Mouse (Mus musculus): Measurements from ENCODE around the gene Rpl19. TPM values are rescaled to one million over a fixed set of nuclear protein-coding genes. Genes with fewer than 3 reads are reported as not detected.

Gene Rpl19
- polyA plus RNA-seq, 1 experiment = 236 TPM

DNA sequence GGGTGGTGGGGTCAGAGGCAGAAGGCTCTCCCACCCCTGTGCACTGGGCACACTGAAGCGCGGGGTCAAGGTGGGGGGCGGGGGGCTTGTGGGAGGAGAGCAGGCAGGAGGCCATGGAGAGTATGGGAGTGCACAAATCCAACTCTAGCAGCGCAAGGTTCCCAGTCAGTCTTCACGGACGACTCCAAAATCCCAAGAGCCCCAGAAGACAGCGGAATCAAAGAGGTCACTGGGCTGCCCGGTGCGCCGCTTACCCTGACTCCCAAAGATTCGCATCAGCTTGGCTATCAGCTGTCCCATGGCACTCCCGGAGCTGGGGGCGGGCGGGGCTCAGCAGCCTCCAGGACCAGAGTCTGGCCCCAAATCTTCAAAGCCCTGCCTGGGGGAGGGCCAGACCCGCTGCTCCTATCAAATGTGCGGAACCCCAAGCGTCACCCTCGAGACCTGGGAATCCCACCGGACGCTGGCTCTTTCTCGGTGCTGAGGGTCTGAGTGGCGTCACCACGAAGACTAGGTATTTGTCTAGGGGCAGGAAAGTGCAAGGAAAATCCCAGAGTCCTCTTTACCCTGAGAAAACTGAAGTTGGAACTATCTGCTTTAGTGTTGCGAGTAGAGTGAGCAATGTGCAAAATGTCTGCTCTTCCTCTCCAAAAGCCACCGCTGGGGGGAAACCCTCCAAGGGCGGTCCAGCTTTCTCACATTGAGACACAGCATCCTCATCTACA lies 30.8 kb upstream of the Rpl19 start, which contains the start of gene Arl5c:
TSS of gene Arl5c (minus strand) at position 618 of the 725 bp plus-strand sequence.
- TF ChIP-seq POLR2A (IDR thresholded peaks at IDR 0.05; ENCODE audit: control insufficient read depth, low read depth, low read length) (no peak), CTCF (IDR thresholded peaks at IDR 0.05; ENCODE audit: control insufficient read depth, insufficient read depth, insufficient replicate concordance, low read depth, low read length) (no peak)
- peaks cover 16% of the 10 kb centered on the region for H3K4me1 ChIP-seq (ENCODE audit: control insufficient read depth, insufficient read depth, low read length)
- H3K27ac ChIP-seq (ENCODE audit: control insufficient read depth, insufficient read depth, low read depth, low read length) = no peak within 1 kb of the TSS
- H3K36me3 ChIP-seq (ENCODE audit: control insufficient read depth, insufficient read depth, low read length) = no peaks in the 10 kb centered on the region
- peaks cover 2% of the 10 kb centered on the region; the same call in 1 of the 2 replicates for H3K27me3 ChIP-seq (ENCODE audit: control insufficient read depth, insufficient read depth, low read length)
- peak within 1 kb of the TSS; percentile 44 for H3K4me3 ChIP-seq (ENCODE audit: control insufficient read depth, low read depth, low read length)

DNA sequence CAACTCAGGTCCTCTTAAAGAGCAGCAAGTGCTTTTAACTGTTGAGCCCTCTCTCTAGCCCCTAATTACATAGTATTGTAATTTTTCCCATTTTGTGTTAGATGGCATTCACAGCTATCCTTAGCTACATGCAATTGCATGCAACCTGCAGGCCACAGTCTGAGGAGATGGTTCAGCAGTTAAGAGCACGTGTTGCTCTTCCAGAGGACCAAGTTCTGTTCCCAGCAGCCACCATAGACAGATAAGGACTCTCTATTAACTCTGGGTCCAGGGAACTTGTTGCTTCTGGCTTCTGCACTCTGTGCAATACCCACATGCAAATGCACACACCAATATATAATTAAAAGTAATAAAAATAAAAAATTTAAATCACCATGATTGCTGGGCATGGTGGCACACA lies 29.8 kb upstream of the Rpl19 start:
- Histone ChIP-seq H3K27me3 (ENCODE audit: control insufficient read depth, insufficient read depth, low read length) (peaks cover 2% of the 10 kb centered on the region; the same call in 1 of the 2 replicates), H3K36me3 (ENCODE audit: control insufficient read depth, insufficient read depth, low read length) (no peaks in the 10 kb centered on the region), H3K27ac (ENCODE audit: control insufficient read depth, insufficient read depth, low read depth, low read length) (no peak overlapping the region), H3K4me1 (ENCODE audit: control insufficient read depth, insufficient read depth, low read length) (peaks cover 19% of the 10 kb centered on the region), H3K4me3 (ENCODE audit: control insufficient read depth, low read depth, low read length) (no peak overlapping the region)
- TF ChIP-seq CTCF (IDR thresholded peaks at IDR 0.05; ENCODE audit: control insufficient read depth, insufficient read depth, insufficient replicate concordance, low read depth, low read length) (no peak), POLR2A (IDR thresholded peaks at IDR 0.05; ENCODE audit: control insufficient read depth, low read depth, low read length) (no peak)

DNA sequence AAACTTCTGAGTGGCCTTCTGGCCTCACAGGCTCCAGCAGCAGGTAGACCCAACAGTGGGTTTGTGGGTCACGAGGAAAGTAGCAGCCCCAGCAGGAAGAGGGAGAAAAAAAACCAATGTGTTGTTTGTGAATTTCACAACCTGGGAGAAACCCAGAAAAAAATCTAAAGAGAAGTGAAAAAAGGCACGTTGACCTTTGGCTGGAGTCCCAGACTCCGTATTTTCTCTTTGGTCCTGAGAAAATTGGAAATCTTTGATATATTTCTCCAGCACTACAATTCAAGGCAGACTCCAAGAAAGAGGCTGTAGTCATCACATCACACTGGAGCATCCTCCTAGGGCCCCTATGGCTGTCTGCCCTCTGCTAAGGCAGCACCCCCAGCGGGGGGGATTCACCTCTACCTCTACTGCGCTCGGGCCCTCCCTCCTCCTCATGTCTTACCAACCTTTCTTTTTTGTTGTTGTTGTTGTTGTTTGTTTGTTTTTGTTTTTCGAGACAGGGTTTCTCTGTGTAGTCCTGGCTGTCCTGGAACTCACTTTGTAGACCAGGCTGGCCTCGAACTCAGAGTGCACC lies 29.0 kb upstream of the Rpl19 start:
- peaks cover 2% of the 10 kb centered on the region; the same call in 1 of the 2 replicates for H3K27me3 ChIP-seq (ENCODE audit: control insufficient read depth, insufficient read depth, low read length)
- no peak overlapping the region for H3K27ac ChIP-seq (ENCODE audit: control insufficient read depth, insufficient read depth, low read depth, low read length)
- no peak overlapping the region for H3K4me3 ChIP-seq (ENCODE audit: control insufficient read depth, low read depth, low read length)
- peaks cover 20% of the 10 kb centered on the region for H3K4me1 ChIP-seq (ENCODE audit: control insufficient read depth, insufficient read depth, low read length)
- no peak for TF ChIP-seq CTCF (IDR thresholded peaks at IDR 0.05; ENCODE audit: control insufficient read depth, insufficient read depth, insufficient replicate concordance, low read depth, low read length)
- TF ChIP-seq POLR2A (IDR thresholded peaks at IDR 0.05; ENCODE audit: control insufficient read depth, low read depth, low read length) = no peak
- no peaks in the 10 kb centered on the region for H3K36me3 ChIP-seq (ENCODE audit: control insufficient read depth, insufficient read depth, low read length)

DNA sequence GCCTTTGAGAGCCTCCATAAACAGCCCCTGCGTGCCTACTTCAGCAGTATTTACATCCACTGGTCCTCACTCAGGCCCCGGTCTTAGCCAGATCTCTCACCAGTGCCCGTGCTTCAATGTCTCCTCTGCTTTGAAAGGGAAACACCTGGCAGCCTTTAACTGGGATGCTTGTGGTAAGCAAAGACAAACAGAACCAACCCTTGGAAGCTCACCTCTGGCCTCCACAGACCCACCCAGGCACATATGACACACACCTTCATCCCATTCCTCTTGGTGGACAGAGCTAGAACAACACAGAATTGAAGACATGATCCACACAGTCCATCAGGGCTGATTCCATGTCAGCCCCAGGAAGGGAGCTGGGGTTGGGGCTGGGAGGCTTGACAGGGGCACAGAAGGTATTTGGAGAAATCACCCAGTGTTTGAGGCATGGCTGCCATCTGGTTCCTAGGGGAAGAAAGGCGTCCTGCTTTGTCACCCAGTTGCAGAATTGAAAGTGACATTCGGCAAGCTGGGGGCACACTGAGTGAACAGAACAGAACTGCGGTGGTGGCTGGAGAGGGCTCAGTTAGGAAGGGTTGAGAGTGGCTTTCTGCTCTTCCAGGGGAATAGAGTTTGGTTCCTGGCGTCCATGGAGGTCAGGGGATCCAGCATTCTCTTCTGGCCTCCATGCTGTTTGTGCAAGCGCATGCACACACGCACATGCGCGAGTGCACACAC lies 28.3 kb upstream of the Rpl19 start:
- Histone ChIP-seq H3K4me1 (ENCODE audit: control insufficient read depth, insufficient read depth, low read length) (peaks cover 25% of the 10 kb centered on the region), H3K4me3 (ENCODE audit: control insufficient read depth, low read depth, low read length) (no peak overlapping the region), H3K27ac (ENCODE audit: control insufficient read depth, insufficient read depth, low read depth, low read length) (no peak overlapping the region), H3K27me3 (ENCODE audit: control insufficient read depth, insufficient read depth, low read length) (peaks cover 2% of the 10 kb centered on the region; the same call in 1 of the 2 replicates), H3K36me3 (ENCODE audit: control insufficient read depth, insufficient read depth, low read length) (no peaks in the 10 kb centered on the region)
- TF ChIP-seq CTCF (IDR thresholded peaks at IDR 0.05; ENCODE audit: control insufficient read depth, insufficient read depth, insufficient replicate concordance, low read depth, low read length) = no peak

DNA sequence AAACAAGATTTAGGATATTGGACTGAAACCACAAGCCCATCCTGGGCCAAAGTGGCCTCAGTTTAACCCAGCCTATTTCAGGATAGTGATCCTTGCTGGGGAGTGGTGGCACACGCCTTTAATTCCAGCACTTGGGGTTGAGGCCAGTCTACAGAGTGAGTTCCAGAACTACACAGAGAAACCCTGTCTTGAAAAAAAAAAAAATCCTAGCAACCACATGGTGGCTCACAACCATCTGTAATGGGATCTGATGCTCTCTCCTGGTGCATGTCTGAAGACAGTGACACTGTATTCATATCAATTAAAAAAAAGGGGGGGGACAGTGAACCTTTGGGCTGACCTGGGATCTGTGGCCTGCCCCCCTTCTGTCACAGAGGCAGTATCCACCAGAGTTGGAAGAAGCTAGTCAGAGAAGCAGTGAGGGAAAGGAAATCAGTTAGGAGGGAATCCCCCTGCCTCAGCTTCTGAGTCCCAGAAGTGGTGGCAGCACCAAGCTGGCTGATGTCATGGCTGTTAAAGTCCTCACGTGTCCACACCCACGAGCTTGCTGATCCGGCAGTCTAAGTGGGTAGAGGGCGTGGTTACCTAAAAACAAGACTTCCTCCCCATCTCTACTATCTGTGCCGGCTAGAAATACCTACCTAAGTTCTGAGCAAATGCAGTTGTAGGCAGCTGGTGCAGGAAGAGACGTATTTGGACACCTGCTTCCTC lies 27.5 kb upstream of the Rpl19 start:
- Histone ChIP-seq H3K36me3 (ENCODE audit: control insufficient read depth, insufficient read depth, low read length) (no peaks in the 10 kb centered on the region), H3K27ac (ENCODE audit: control insufficient read depth, insufficient read depth, low read depth, low read length) (no peak overlapping the region), H3K4me3 (ENCODE audit: control insufficient read depth, low read depth, low read length) (no peak overlapping the region), H3K27me3 (ENCODE audit: control insufficient read depth, insufficient read depth, low read length) (peaks cover 2% of the 10 kb centered on the region; the same call in 1 of the 2 replicates), H3K4me1 (ENCODE audit: control insufficient read depth, insufficient read depth, low read length) (peaks cover 27% of the 10 kb centered on the region)
- TF ChIP-seq CTCF (IDR thresholded peaks at IDR 0.05; ENCODE audit: control insufficient read depth, insufficient read depth, insufficient replicate concordance, low read depth, low read length) (no peak), POLR2A (IDR thresholded peaks at IDR 0.05; ENCODE audit: control insufficient read depth, low read depth, low read length) (no peak)

DNA sequence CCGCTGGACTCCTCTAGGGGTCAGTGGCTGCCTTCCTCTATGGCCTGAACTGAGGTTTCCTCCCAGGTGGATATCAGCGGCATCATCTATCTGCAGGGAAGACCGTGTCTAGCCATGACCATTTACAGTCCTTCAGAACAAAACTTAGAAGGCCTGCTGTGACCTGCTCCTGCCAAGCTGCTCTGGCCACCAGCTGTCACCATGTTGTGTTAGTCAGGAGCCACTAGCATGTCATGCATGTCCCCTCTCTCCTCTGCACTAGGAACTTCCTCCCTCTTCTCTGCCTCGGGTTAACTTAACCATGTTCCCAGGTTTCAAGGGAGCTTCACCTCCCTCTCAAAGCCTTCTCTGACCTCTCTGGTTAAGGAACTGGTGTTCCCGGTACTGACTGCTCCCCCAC lies 26.8 kb upstream of the Rpl19 start:
- no peak overlapping the region for H3K27ac ChIP-seq (ENCODE audit: control insufficient read depth, insufficient read depth, low read depth, low read length)
- H3K4me1 ChIP-seq (ENCODE audit: control insufficient read depth, insufficient read depth, low read length) = peaks cover 21% of the 10 kb centered on the region
- peaks cover 2% of the 10 kb centered on the region; the same call in 1 of the 2 replicates for H3K27me3 ChIP-seq (ENCODE audit: control insufficient read depth, insufficient read depth, low read length)
- H3K4me3 ChIP-seq (ENCODE audit: control insufficient read depth, low read depth, low read length) = no peak overlapping the region
- TF ChIP-seq POLR2A (IDR thresholded peaks at IDR 0.05; ENCODE audit: control insufficient read depth, low read depth, low read length) = no peak
- TF ChIP-seq CTCF (IDR thresholded peaks at IDR 0.05; ENCODE audit: control insufficient read depth, insufficient read depth, insufficient replicate concordance, low read depth, low read length) = no peak
- H3K36me3 ChIP-seq (ENCODE audit: control insufficient read depth, insufficient read depth, low read length) = no peaks in the 10 kb centered on the region

Measured in testis, adult 2 months (tissue).